Mouse (Mus musculus) ES-Bruce4 (cell line): ENCODE data around the gene Cylc2. TPM values are rescaled to one million over a fixed set of nuclear protein-coding genes. Genes with fewer than 3 reads are reported as not detected.

Experiments used
- H3K27ac ChIP-seq: 2 replicates; pipeline ENCODE4 v1.5.1; 2012; ENCODE audit warnings: low read length, inconsistent platforms; ENCODE audit not compliant: insufficient read depth
- H3K27me3 ChIP-seq: 2 replicates; pipeline ENCODE4 v1.6.1; 2012; ENCODE audit warnings: mild to moderate bottlenecking, low read length, inconsistent platforms; ENCODE audit not compliant: control insufficient read depth, poor library complexity, insufficient read depth, severe bottlenecking
- H3K36me3 ChIP-seq: 2 replicates; pipeline ENCODE4 v1.6.1; 2012; ENCODE audit warnings: inconsistent platforms, mild to moderate bottlenecking, low read length, moderate library complexity; ENCODE audit not compliant: control insufficient read depth, poor library complexity, insufficient read depth, severe bottlenecking
- H3K4me1 ChIP-seq: one replicate; pipeline ENCODE4 v1.8.1; 2011; ENCODE audit warnings: low read length; ENCODE audit not compliant: control insufficient read depth, insufficient read depth
- H3K4me3 ChIP-seq: 2 replicates; pipeline ENCODE4 v1.5.1; 2011; ENCODE audit warnings: low read depth, mild to moderate bottlenecking, low read length
- H3K9ac ChIP-seq: 2 replicates; pipeline ENCODE4 v1.6.1; 2012; ENCODE audit warnings: low read depth, mild to moderate bottlenecking, inconsistent platforms; ENCODE audit not compliant: poor library complexity, severe bottlenecking
- H3K9me3 ChIP-seq: replicated peaks from 2 replicates; pipeline ENCODE4 v1.6.1; 2012; ENCODE audit warnings: mild to moderate bottlenecking, low read length, inconsistent platforms; ENCODE audit not compliant: control insufficient read depth, poor library complexity, insufficient read depth, severe bottlenecking
- CTCF ChIP-seq: IDR thresholded peaks from one replicate; pipeline ENCODE4 v1.8.1; 2011; ENCODE audit warnings: low read depth, low read length
- EP300 ChIP-seq: IDR thresholded peaks from 2 replicates; pipeline ENCODE4 v1.6.1; 2011; ENCODE audit warnings: low read depth, low read length; ENCODE audit not compliant: insufficient read depth
- POLR2A ChIP-seq: IDR thresholded peaks from one replicate; pipeline ENCODE4 v1.8.1; 2011; ENCODE audit warnings: low read length; ENCODE audit not compliant: insufficient read depth
- polyA plus RNA-seq: library from polyadenylated mRNA; stranded (reverse); fragments of >200 nt; gene quantifications from 2 replicates; pipeline ENCODE4 v1.2.4, GENCODE M21; 2011; ENCODE audit warnings: low read depth; ENCODE audit not compliant: missing spikeins, insufficient read depth, insufficient read length

The Cylc2 gene
- not detected in 2 replicates for polyA plus RNA-seq

DNA sequence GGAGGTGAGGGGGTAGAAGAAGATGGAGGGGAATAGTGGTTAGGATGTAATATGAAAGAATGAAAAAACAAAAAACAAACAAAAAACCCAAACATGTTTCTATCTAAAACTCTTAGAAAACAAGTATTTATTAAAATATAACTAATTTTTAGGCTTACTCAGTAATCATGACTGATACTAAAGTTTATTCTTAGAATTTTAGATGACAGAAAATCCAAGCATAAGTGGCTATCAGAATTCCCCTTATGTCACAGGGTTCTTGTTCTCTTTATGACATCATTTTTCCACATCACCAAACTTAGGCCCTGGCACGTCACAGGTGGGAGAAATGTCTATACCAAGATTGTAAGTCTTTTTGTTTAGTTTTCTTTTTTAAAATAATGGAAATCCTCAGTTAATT lies at the start of gene Cylc2:
Gene Cylc2 (plus strand): TSS at position 301 of the 400 bp plus-strand sequence.
- Histone ChIP-seq H3K9me3 (no peaks in the 10 kb centered on the region), H3K4me3 (no peak within 1 kb of the TSS), H3K36me3 (no peaks in the 10 kb centered on the region), H3K9ac (no peak within 1 kb of the TSS), H3K27ac (no peak within 1 kb of the TSS), H3K4me1 (no peaks in the 10 kb centered on the region), H3K27me3 (no peaks in the 10 kb centered on the region)
- TF ChIP-seq EP300 (no peak), POLR2A (no peak), CTCF (no peak)
